Mouse (Mus musculus) lung, embryonic 14.5 days (tissue): ENCODE data around the gene Vwf. TPM values are rescaled to one million over a fixed set of nuclear protein-coding genes. Genes with fewer than 3 reads are reported as not detected.

ENCODE experiments used
- ATAC-seq: fragments of 200-750 bp; cut with Nextera tagmentation; 2 replicates; pipeline ENCODE4 v1.8.0; 2017; ENCODE audit warnings: mild to moderate bottlenecking, moderate TSS enrichment, moderate library complexity; ENCODE audit not compliant: insufficient read depth
- DNase-seq: peaks from one replicate; pipeline ENCODE4 v3.0.0-alpha.2; 2015
- H3K27ac ChIP-seq: fragments of 300-500 bp; sonication (generic); 2 replicates; pipeline ENCODE4 v1.5.1; 2014; ENCODE audit warnings: low read depth, mild to moderate bottlenecking, moderate library complexity
- H3K27me3 ChIP-seq: fragments of 300-500 bp; sonication (generic); 2 replicates; pipeline ENCODE4 v1.6.1; 2014; ENCODE audit warnings: low read length, control low read depth; ENCODE audit not compliant: insufficient read depth
- H3K36me3 ChIP-seq: fragments of 300-500 bp; sonication (generic); 2 replicates; pipeline ENCODE4 v1.6.1; 2014; ENCODE audit warnings: control low read depth; ENCODE audit not compliant: insufficient read depth
- H3K4me1 ChIP-seq: fragments of 300-500 bp; sonication (generic); 2 replicates; pipeline ENCODE4 v1.6.1; 2014; ENCODE audit warnings: antibody characterized with exemption, control low read depth; ENCODE audit not compliant: insufficient read depth
- H3K4me2 ChIP-seq: fragments of 300-500 bp; sonication (generic); 2 replicates; pipeline ENCODE4 v1.6.1; 2014; ENCODE audit warnings: mild to moderate bottlenecking
- H3K4me3 ChIP-seq: fragments of 300-500 bp; sonication (generic); 2 replicates; pipeline ENCODE4 v1.5.1; 2014; ENCODE audit warnings: low read depth, low read length
- H3K9ac ChIP-seq: fragments of 300-500 bp; sonication (generic); 2 replicates; pipeline ENCODE4 v1.6.1; 2014
- H3K9me3 ChIP-seq: fragments of 300-500 bp; sonication (generic); 2 replicates; pipeline ENCODE4 v1.6.1; 2016; ENCODE audit warnings: low read depth, low read length, control low read depth
- CTCF ChIP-seq: IDR thresholded peaks from 2 replicates; pipeline ENCODE4 v1.5.1; 2016; ENCODE audit warnings: antibody characterized with exemption, low read depth
- WGBS: fragments of 180-500 bp; shearing (Covaris S2); extraction: QIAGEN DNeasy Blood & Tissue Kit; methylation state at CpG from one replicate; pipeline ENCODE4 v1.1.7; 2014; 5-methylcytosine and 5-hydroxymethylcytosine counted together
- polyA plus RNA-seq: library from polyadenylated mRNA; unstranded; fragments of >200 nt; fragmentation: Nextera tagmentation; extraction: Ambion mirVana; gene quantifications from 2 replicates; pipeline ENCODE4 v1.2.1, GENCODE M21; 2014

Vwf gene
- polyA plus RNA-seq, 1 experiment from 2014 or later: 17.7 TPM

GRCm38 (mm10) chr6:125577301-125577700 lies 30.7 kb downstream of the Vwf start:
- ATAC-seq (no peak), DNase-seq (no peak)
- 70% methylated on average over 9 of the region's 9 CpGs for WGBS
- Histone ChIP-seq H3K9me3 (no peaks in the 10 kb centered on the region), H3K27me3 (no peaks in the 10 kb centered on the region), H3K36me3 (no peaks in the 10 kb centered on the region), H3K4me1 (peaks cover 11% of the 10 kb centered on the region), H3K9ac (no peak overlapping the region), H3K27ac (no peak overlapping the region), H3K4me3 (no peak overlapping the region), H3K4me2 (no peak overlapping the region)
- TF ChIP-seq CTCF: no peak

GRCm38 (mm10) chr6:125577882-125578646 lies 31.5 kb downstream of the Vwf start:
- H3K36me3 ChIP-seq: no peaks in the 10 kb centered on the region
- ATAC-seq: no peak
- no peaks in the 10 kb centered on the region for H3K27me3 ChIP-seq
- H3K4me2 ChIP-seq: no peak overlapping the region
- TF ChIP-seq CTCF: no peak
- no peak overlapping the region for H3K27ac ChIP-seq
- no peaks in the 10 kb centered on the region for H3K9me3 ChIP-seq
- H3K9ac ChIP-seq: no peak overlapping the region
- peaks cover 3% of the 10 kb centered on the region for H3K4me1 ChIP-seq
- 57% methylated on average over 11 of the region's 11 CpGs for WGBS
- no peak overlapping the region for H3K4me3 ChIP-seq
- DNase-seq: no peak

- no peak for ATAC-seq
- DNase-seq: no peak
- Histone ChIP-seq H3K4me1 (peaks cover 3% of the 10 kb centered on the region), H3K4me3 (no peak overlapping the region), H3K9ac (no peak overlapping the region), H3K4me2 (no peak overlapping the region), H3K27ac (no peak overlapping the region), H3K9me3 (no peaks in the 10 kb centered on the region), H3K36me3 (no peaks in the 10 kb centered on the region), H3K27me3 (no peaks in the 10 kb centered on the region)
- 81% methylated on average over 7 of the region's 7 CpGs for WGBS
- no peak for TF ChIP-seq CTCF
These were observed 32.1 kb downstream of the Vwf start for GRCm38 (mm10) chr6:125578647-125579011.

- ATAC-seq (no peak), DNase-seq (no peak)
- no peaks in the 10 kb centered on the region for H3K36me3 ChIP-seq
- no peaks in the 10 kb centered on the region for H3K4me1 ChIP-seq
- no peaks in the 10 kb centered on the region for H3K9me3 ChIP-seq
- WGBS: 89% methylated on average over 2 of the region's 2 CpGs
- no peaks in the 10 kb centered on the region for H3K27me3 ChIP-seq
- no peak overlapping the region for H3K4me3 ChIP-seq
- no peak overlapping the region for H3K9ac ChIP-seq
- no peak for TF ChIP-seq CTCF
- no peak overlapping the region for H3K27ac ChIP-seq
- no peak overlapping the region for H3K4me2 ChIP-seq
These were observed 33.3 kb downstream of the Vwf start for GRCm38 (mm10) chr6:125579864-125580263.

- H3K27me3 ChIP-seq: no peaks in the 10 kb centered on the region
- no peaks in the 10 kb centered on the region for H3K9me3 ChIP-seq
- ATAC-seq (no peak), DNase-seq (no peak)
- no peak overlapping the region for H3K27ac ChIP-seq
- no peaks in the 10 kb centered on the region for H3K36me3 ChIP-seq
- no peaks in the 10 kb centered on the region for H3K4me1 ChIP-seq
- 88% methylated on average over 6 of the region's 6 CpGs for WGBS
- no peak for TF ChIP-seq CTCF
- no peak overlapping the region for H3K4me3 ChIP-seq
- H3K4me2 ChIP-seq: no peak overlapping the region
- H3K9ac ChIP-seq: no peak overlapping the region
These were observed 37.1 kb downstream of the Vwf start for GRCm38 (mm10) chr6:125583666-125584065.

GRCm38 (mm10) chr6:125584266-125584665 lies 37.7 kb downstream of the Vwf start:
- TF ChIP-seq CTCF: no peak
- Histone ChIP-seq H3K4me1 (no peaks in the 10 kb centered on the region), H3K27ac (no peak overlapping the region), H3K27me3 (no peaks in the 10 kb centered on the region), H3K36me3 (no peaks in the 10 kb centered on the region), H3K9me3 (no peaks in the 10 kb centered on the region), H3K9ac (no peak overlapping the region), H3K4me3 (no peak overlapping the region), H3K4me2 (no peak overlapping the region)
- DNase-seq (no peak), ATAC-seq (no peak)
- WGBS: 91% methylated on average over 15 of the region's 15 CpGs

GRCm38 (mm10) chr6:125585579-125585978 lies 39.0 kb downstream of the Vwf start:
- Histone ChIP-seq H3K4me1 (no peaks in the 10 kb centered on the region), H3K4me2 (no peak overlapping the region), H3K4me3 (no peak overlapping the region), H3K9ac (no peak overlapping the region), H3K9me3 (no peaks in the 10 kb centered on the region), H3K27ac (no peak overlapping the region), H3K36me3 (no peaks in the 10 kb centered on the region), H3K27me3 (no peaks in the 10 kb centered on the region)
- ATAC-seq: no peak
- no peak for TF ChIP-seq CTCF
- no peak for DNase-seq
- WGBS: 59% methylated on average over 3 of the region's 3 CpGs
